Mouse (Mus musculus): ENCODE data around the gene Adamts7.

GRCm38 (mm10) chr9:90184116-90184515, 21.2 kb downstream of the Adamts7 start:
- no peak for TF ChIP-seq CTCF (IDR thresholded peaks at IDR 0.05; ENCODE audit: insufficient read depth, low read length)
- no peak for TF ChIP-seq POLR2A (IDR thresholded peaks at IDR 0.05; ENCODE audit: borderline replicate concordance, extremely low read depth, low read depth, low read length)
